Mouse (Mus musculus): Measurements from ENCODE around the gene Clec2g. TPM values are rescaled to one million over a fixed set of nuclear protein-coding genes. Genes with fewer than 3 reads are reported as not detected.
"Not testable (repeated sequence)": the region's sequence is repeated elsewhere in the genome, so short reads cannot be mapped to it uniquely, and the experiment has no call there.

Gene Clec2g
- polyA plus RNA-seq, 1 experiment from 2014 or later, result not detected

DNA sequence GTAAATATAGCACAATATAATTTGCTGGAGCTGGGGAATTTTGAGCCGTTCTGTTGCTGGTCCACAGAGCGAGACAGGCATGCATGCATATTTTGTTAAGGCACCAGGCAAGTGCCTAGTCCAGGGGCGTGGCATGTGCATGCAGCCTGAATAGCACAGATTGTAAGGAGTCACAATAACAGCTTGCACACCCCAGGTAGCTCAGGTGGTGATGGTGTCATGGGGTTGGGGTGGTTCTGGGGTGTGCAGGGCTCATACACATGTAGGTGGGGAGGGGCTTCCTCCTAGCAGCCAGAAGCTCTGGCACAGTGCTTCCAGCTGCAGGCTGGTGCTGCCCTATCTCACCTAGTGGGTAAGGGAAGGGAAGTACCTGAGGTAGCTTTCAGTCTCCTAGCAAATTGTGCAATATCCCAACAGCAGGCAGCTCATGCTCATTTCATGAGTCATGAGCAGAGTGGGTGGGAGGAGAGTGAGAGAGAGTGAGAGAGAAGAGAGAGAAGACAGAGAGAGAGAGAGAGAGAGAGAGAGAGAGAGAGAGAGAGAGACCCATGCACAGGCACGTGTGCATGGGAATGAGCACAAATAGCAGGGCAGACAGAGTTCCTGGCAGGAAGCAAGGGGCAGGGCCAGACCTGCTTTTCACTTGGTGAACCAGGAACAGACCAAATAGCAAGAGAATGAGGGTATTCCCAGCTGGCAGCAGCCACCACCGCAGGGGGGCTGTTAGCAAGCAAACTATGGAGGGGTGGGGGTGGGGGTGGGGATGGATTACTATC, 7.7 kb downstream of the Clec2g start:
- peak; percentile 30; the same call in 1 of the 2 replicates for ATAC-seq

DNA sequence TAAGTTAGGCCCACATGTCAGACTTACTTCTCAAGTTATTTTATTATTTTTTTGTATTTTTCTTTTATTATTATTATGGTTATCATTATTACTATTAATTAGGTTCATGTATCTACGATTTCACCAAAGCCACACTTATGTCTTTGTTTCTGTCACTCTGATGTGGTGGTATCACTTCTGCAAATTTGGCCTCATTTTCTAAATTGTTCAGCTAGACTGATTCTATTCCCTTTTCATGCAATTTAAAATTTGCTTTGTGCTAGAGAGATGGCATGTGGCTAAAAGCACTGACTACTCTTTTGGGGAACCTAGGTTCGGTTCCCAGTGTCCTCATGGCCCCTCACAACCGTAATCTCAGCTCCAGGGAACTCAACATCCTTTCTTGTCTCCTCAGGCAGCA, 11.4 kb downstream of the Clec2g start:
- Histone ChIP-seq H3K4me3 (no peak overlapping the region), H3K27me3 (replicated peaks) (no peaks in the 10 kb centered on the region), H3K27ac (no peak overlapping the region), H3K9ac (no peak overlapping the region), H3K4me2 (no peak overlapping the region), H3K4me1 (no peaks in the 10 kb centered on the region), H3K9me3 (replicated peaks) (peaks cover 4% of the 10 kb centered on the region; the same call in 1 of the 2 replicates), H3K36me3 (no peaks in the 10 kb centered on the region)
- WGBS (ENCODE audit: insufficient replicate concordance), result 59% methylated on average over 3 of the region's 3 CpGs
- ATAC-seq, result no peak

More for the DNA sequence above, 7.7 kb downstream of the Clec2g start:
- Histone ChIP-seq H3K27ac (no peak overlapping the region), H3K4me2 (no peak overlapping the region), H3K9ac (no peak overlapping the region), H3K9me3 (replicated peaks) (peaks cover 4% of the 10 kb centered on the region; the same call in 1 of the 2 replicates), H3K4me3 (no peak overlapping the region), H3K27me3 (replicated peaks) (no peaks in the 10 kb centered on the region), H3K4me1 (no peaks in the 10 kb centered on the region), H3K36me3 (no peaks in the 10 kb centered on the region)
- 64% methylated on average over 5 of the region's 5 CpGs for WGBS (ENCODE audit: insufficient replicate concordance)

DNA sequence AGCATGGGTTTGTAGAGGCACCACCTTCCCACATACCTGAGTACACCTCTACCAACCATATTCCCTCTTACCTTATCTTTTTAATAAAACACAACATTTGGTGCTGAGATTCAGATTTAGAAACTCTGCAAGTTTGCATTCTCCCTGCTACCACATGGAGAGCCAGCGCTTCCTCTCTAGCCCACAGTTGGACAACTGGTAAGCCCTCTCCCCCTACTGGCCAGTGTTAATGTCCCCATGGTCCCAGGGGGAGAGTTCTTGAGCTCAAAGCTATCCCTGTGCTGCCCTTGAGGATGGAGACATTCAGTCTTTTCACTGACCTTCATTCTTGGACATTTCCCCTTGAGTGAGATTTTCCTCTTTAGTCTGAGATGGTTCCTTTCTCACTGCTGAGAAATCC, 26.9 kb downstream of the Clec2g start:
- Histone ChIP-seq H3K9me3 (replicated peaks) (no peaks in the 10 kb centered on the region), H3K36me3 (no peaks in the 10 kb centered on the region), H3K4me3 (no peak overlapping the region), H3K9ac (no peak overlapping the region), H3K27me3 (replicated peaks) (no peaks in the 10 kb centered on the region), H3K4me1 (no peaks in the 10 kb centered on the region), H3K27ac (no peak overlapping the region), H3K4me2 (no peak overlapping the region)
- WGBS (ENCODE audit: insufficient replicate concordance), result 68% methylated on average over 1 of the region's 1 CpGs
- ATAC-seq, result no peak

DNA sequence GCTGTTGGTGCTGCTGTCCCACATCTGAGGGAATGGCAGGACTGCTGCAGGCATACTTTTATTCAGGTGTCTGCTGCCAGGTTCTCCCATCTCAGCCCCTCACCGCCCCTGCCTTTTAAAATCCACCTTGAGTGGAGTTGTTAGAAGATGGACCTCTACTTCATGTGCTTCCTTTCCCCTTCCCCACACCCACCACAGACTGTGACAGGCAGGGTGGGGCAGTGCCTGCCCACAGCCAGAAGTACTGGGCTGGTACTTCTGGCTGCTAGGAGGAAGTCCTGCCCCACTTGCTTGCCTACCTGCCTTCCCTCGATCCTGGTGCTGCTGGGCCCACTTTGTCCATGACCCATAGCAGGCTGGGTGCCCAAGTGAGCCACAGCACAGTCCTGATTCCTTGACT, 27.9 kb downstream of the Clec2g start:
- not testable (repeated sequence) for H3K9me3 ChIP-seq (replicated peaks); H3K36me3 ChIP-seq; ATAC-seq; H3K4me3 ChIP-seq; H3K27me3 ChIP-seq (replicated peaks); H3K4me1 ChIP-seq; H3K27ac ChIP-seq; H3K9ac ChIP-seq; H3K4me2 ChIP-seq
- WGBS (ENCODE audit: insufficient replicate concordance), result 53% methylated on average over 2 of the region's 2 CpGs

DNA sequence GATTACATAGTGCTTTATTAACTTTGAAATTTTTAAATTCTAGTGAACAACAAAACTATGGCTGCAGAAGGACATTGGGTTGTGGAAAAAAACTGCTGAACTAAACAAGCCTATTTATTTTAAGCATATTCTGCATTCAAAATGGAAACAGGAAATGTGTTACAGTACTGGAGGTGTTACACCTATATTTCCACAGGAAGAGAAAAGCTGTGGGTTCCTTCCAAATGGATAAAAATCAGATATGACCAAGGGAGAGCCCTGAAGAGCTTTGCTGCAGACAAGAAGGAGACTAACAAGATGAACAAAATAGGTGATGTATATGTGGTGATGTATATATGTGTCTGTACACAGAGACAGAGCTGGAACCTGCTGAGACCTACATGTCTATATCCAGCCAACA, 30.3 kb downstream of the Clec2g start:
- H3K27me3 ChIP-seq (replicated peaks), result no peaks in the 10 kb centered on the region
- H3K9me3 ChIP-seq (replicated peaks), result no peaks in the 10 kb centered on the region
- H3K4me2 ChIP-seq, result no peak overlapping the region
- ATAC-seq, result no peak
- no peak overlapping the region for H3K9ac ChIP-seq
- H3K27ac ChIP-seq, result no peak overlapping the region
- H3K36me3 ChIP-seq, result no peaks in the 10 kb centered on the region
- H3K4me3 ChIP-seq, result no peak overlapping the region
- no peaks in the 10 kb centered on the region for H3K4me1 ChIP-seq

DNA sequence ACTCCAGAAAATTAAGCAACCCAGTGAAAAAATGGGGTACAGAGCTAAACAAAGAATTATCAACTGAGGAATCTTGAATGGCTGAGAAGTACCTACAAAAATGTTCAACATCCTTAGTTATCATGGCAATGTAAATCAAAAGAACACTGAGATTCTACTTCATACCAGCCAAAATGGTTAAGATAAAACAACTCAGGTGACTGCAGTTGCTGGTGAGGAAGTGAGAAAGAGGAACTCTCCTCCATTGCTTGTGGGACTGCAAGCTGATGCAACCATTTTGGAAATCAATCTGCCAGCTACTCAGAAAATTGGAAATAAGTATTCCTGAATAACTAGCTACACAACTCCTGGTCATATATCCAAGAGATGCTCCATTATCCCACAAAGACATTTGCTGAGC, 34.3 kb downstream of the Clec2g start:
- Histone ChIP-seq H3K4me3 (no peak overlapping the region), H3K27ac (no peak overlapping the region), H3K36me3 (no peaks in the 10 kb centered on the region), H3K27me3 (replicated peaks) (no peaks in the 10 kb centered on the region), H3K4me1 (no peaks in the 10 kb centered on the region), H3K9me3 (replicated peaks) (no peaks in the 10 kb centered on the region), H3K4me2 (no peak overlapping the region), H3K9ac (no peak overlapping the region)
- no peak for ATAC-seq

DNA sequence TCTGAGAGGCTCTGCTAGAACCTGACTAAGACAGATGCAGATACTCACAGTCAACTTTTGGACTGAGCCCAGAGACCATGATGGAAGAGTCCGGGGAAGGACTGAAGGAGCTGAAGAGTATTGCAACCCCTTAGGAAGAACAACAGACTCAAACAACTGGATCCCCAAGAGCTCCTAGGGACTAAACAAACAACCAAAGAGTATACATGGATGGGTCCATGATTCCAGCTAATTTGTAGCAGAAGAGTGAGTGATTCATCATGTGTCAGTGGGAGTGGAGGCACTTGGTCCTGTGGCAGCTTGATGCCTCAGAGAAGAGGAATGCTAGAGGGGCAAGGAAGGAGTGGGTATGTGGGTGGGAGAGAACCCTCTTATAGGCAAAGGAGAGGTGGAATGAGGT, 35.6 kb downstream of the Clec2g start:
- H3K36me3 ChIP-seq, result no peaks in the 10 kb centered on the region
- no peak for ATAC-seq
- no peak overlapping the region for H3K4me3 ChIP-seq
- H3K9ac ChIP-seq, result no peak overlapping the region
- H3K4me1 ChIP-seq, result no peaks in the 10 kb centered on the region
- no peak overlapping the region for H3K27ac ChIP-seq
- H3K4me2 ChIP-seq, result no peak overlapping the region
- H3K27me3 ChIP-seq (replicated peaks), result no peaks in the 10 kb centered on the region
- no peaks in the 10 kb centered on the region for H3K9me3 ChIP-seq (replicated peaks)
- WGBS (ENCODE audit: insufficient replicate concordance), result 75% methylated on average over 1 of the region's 1 CpGs

DNA sequence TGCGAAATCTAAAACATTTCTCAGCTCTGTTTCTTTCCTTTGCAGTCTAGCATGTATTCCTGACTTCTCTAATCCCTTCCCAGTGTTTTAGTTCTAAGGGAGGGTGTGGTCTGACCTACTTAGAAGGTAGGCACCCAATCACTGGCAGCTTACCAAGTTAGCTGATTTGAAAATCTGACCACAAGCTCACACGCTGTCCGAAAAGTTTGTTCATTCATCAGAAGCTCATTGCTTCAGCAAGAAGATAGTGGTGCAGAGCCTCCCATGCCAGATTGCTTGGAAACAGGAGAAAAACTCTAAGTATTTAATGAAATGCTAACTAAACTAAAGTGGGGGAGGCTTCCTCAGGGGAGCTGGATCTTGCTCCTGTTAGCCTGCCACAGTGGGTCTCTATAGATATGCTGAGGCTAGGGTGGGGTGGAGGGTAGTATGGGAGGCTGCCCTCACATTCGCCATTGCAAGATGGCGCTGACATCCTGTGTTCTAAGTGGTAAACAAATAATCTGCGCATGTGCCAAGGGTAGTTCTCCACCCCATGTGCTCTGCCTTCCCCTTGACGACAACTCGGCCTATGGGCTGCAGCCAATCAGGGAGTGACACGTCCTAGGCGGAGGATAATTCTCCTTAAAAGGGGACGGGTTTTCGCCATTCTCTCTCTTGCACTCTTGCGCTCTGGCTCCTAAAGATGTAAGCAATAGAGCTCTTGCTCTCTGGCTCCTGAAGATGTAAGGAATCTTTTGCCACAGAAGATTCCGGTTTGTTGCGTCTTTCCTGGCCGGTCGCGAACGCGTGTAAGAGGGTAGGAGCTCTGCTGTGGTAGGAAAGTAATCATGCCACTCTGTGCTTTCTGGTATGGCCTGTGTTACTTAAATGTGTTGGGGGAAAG, 36.6 kb downstream of the Clec2g start:
- WGBS (ENCODE audit: insufficient replicate concordance), result 88% methylated on average over 20 of the region's 20 CpGs
- H3K4me2 ChIP-seq; ATAC-seq; H3K36me3 ChIP-seq; H3K4me3 ChIP-seq; H3K27me3 ChIP-seq (replicated peaks); H3K27ac ChIP-seq; H3K9ac ChIP-seq; H3K9me3 ChIP-seq (replicated peaks); H3K4me1 ChIP-seq: not testable (repeated sequence)

DNA sequence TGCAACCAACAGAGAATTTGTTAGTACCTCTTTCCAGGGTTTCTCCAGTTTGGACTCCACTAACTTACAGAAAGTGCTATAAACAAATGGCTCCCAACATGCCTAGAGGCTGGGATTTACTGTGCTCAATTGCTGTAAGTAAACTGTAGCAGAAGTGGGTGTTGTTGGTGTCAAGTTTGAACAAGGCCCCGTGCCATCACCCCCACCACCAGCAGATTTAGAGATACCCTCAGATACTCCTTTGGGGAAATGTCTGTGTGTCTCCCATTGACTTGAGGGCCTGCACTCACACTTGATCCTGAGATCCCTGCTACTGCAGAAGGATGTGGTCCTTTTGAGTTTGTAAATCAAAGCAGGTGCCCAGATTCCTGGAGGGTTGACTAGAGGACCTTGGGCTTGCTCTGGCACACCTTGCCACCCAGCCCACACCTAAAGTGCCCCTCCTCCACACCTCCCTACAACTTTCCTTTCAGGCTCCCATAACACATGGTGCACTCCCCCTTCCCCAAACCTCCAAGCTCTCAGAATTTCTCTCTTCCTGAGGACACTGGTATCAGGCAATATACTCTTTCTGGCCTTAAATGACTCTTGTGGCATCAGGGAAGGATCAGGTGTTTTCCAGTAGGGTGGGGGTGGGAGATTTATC, 37.3 kb downstream of the Clec2g start:
- Histone ChIP-seq H3K27ac (no peak overlapping the region), H3K4me3 (no peak overlapping the region), H3K36me3 (no peaks in the 10 kb centered on the region), H3K4me1 (no peaks in the 10 kb centered on the region), H3K27me3 (replicated peaks) (no peaks in the 10 kb centered on the region), H3K4me2 (no peak overlapping the region), H3K9ac (no peak overlapping the region), H3K9me3 (replicated peaks) (no peaks in the 10 kb centered on the region)
- WGBS (ENCODE audit: insufficient replicate concordance), result 37% methylated on average over 1 of the region's 1 CpGs
- ATAC-seq, result no peak

DNA sequence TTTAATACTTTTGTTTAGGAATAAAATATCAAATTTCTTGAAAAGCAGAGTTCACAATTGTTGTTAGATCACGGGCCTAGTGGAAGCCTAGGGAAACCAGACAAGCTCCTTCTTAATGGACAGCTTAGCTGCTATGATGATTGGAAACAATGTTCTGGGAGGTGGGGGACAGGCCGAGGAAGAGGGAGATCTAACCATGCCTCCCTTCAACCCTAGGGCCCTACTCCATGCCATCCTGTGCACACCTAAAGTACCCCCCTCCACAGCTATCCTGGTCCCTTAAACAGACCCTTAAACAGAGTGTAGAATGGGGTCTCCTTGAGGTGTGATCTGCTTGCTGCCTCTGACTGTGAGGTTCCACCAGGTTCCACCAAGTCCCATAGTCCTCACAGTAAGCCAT, 38.0 kb downstream of the Clec2g start:
- Histone ChIP-seq H3K9me3 (replicated peaks) (no peaks in the 10 kb centered on the region), H3K4me1 (no peaks in the 10 kb centered on the region), H3K4me2 (no peak overlapping the region), H3K36me3 (no peaks in the 10 kb centered on the region), H3K4me3 (no peak overlapping the region), H3K27me3 (replicated peaks) (no peaks in the 10 kb centered on the region), H3K9ac (no peak overlapping the region), H3K27ac (no peak overlapping the region)
- WGBS (ENCODE audit: insufficient replicate concordance), result 64% methylated on average over 2 of the region's 2 CpGs
- ATAC-seq, result no peak

DNA sequence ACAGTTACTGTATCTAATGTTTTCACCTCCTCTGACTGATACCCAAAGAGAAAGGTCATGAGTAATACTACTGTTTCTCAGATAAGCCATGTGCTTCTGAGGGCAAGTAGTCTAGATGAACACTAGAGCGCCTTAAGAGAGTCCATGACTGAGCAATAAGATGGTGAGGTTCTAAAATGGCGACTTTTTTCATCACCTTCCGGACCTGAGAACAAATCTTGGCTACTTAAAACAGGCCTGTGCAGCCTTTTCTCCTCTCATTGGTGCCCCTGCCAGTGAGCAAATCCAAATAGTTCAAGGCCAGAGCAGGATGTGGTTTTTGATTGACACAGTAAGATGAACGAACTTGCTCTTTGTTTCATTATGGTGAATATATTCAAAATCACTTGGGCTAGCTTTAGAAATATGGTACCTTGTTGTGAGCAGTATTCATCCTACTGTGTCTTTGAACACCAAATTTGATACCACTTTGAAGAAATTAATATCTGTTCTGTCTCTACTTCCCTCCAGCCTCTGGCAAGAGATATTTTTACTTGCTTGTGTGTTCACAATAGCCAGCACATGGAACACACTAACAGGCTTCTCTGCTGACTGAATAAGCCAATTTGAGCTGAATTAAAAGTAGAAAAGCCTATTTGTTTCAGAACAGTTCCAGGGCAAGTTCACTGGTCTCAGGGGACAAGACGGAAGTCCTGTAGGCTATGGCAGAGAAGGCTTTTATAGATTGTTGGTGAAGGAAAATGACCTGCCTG, 38.7 kb downstream of the Clec2g start:
- Histone ChIP-seq H3K27ac (no peak overlapping the region), H3K27me3 (replicated peaks) (no peaks in the 10 kb centered on the region), H3K9ac (no peak overlapping the region), H3K36me3 (no peaks in the 10 kb centered on the region), H3K9me3 (replicated peaks) (no peaks in the 10 kb centered on the region), H3K4me2 (no peak overlapping the region), H3K4me3 (no peak overlapping the region), H3K4me1 (no peaks in the 10 kb centered on the region)
- ATAC-seq, result no peak
- 69% methylated on average over 5 of the region's 5 CpGs for WGBS (ENCODE audit: insufficient replicate concordance)

DNA sequence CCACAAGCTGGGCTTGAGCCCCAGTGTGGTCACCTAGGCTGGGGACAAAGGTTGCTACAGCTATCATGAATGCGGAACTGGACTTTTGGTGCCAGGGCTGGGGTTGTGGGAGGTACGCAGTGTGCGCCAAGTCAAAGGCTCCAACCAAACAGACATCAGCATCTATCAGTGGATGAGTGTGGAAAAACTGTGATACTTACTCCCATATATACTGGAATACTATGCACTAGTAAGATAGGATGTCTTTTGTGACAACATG, 39.2 kb downstream of the Clec2g start:
- no peaks in the 10 kb centered on the region for H3K27me3 ChIP-seq (replicated peaks)
- no peaks in the 10 kb centered on the region for H3K4me1 ChIP-seq
- no peak overlapping the region for H3K9ac ChIP-seq
- no peaks in the 10 kb centered on the region for H3K9me3 ChIP-seq (replicated peaks)
- no peak for ATAC-seq
- H3K4me3 ChIP-seq, result no peak overlapping the region
- 82% methylated on average over 3 of the region's 3 CpGs for WGBS (ENCODE audit: insufficient replicate concordance)
- H3K27ac ChIP-seq, result no peak overlapping the region
- no peaks in the 10 kb centered on the region for H3K36me3 ChIP-seq
- H3K4me2 ChIP-seq, result no peak overlapping the region

All from liver, embryonic 12.5 days (tissue).